Mouse (Mus musculus): ENCODE measurements around the gene Ccdc144b. TPM values are rescaled to one million over a fixed set of nuclear protein-coding genes. Genes with fewer than 3 reads are reported as not detected.

Gene Ccdc144b
- polyA plus RNA-seq, 1 experiment from 2014 or later = 0.26 TPM

- peak overlapping the region; percentile 86; the same call in 1 of the 2 replicates for H3K9ac ChIP-seq (ENCODE audit: low read length)
- no peak overlapping the region for H3K27ac ChIP-seq (replicated peaks in 1 of 2; ENCODE audit: control insufficient read depth in 1 of 2, insufficient read depth in 1 of 2, low read depth in 2 of 2, low read length in 2 of 2)
- no peaks in the 10 kb centered on the region for H3K9me3 ChIP-seq (ENCODE audit: control insufficient read depth, low read length)
- WGBS = 96% methylated on average over 2 of the region's 2 CpGs
- no peak for ATAC-seq (ENCODE audit: insufficient number of reproducible peaks, insufficient read depth, low FRiP score, low read depth)
- peaks cover 12% of the 10 kb centered on the region for H3K27me3 ChIP-seq (ENCODE audit: control insufficient read depth, insufficient read depth, low read length)
- H3K4me1 ChIP-seq (ENCODE audit: control insufficient read depth in 2 of 2, insufficient read depth in 2 of 2, low read length in 2 of 2) = peaks cover 2 to 8% of the 10 kb centered on the region in 2 experiments
- H3K4me3 ChIP-seq (ENCODE audit: control insufficient read depth in 1 of 2, insufficient read depth in 1 of 2, low read depth in 1 of 2, low read length in 2 of 2) = peak overlapping the region in 1 of 2 experiments; percentile 82; a peak in 2 of 4 replicates
- peaks cover 14% of the 10 kb centered on the region for H3K36me3 ChIP-seq (ENCODE audit: control insufficient read depth, insufficient read depth, low read length)
- peak overlapping the region; percentile 86 for H3K4me2 ChIP-seq (ENCODE audit: low read length)
Observed at GRCm38 (mm10) chr3:36065166-36065565, 11.8 kb upstream of the Ccdc144b start.

- Histone ChIP-seq H3K27me3 (ENCODE audit: control insufficient read depth, insufficient read depth, low read length) (peaks cover 12% of the 10 kb centered on the region), H3K4me3 (ENCODE audit: control insufficient read depth in 1 of 2, insufficient read depth in 1 of 2, low read depth in 1 of 2, low read length in 2 of 2) (no peak overlapping the region), H3K4me2 (ENCODE audit: low read length) (no peak overlapping the region), H3K4me1 (ENCODE audit: control insufficient read depth in 2 of 2, insufficient read depth in 2 of 2, low read length in 2 of 2) (peaks cover 2 to 8% of the 10 kb centered on the region in 2 experiments), H3K9me3 (ENCODE audit: control insufficient read depth, low read length) (no peaks in the 10 kb centered on the region), H3K27ac (replicated peaks in 1 of 2; ENCODE audit: control insufficient read depth in 1 of 2, insufficient read depth in 1 of 2, low read depth in 2 of 2, low read length in 2 of 2) (no peak overlapping the region), H3K36me3 (ENCODE audit: control insufficient read depth, insufficient read depth, low read length) (0 out of 2 replicates have a peak, but pooled peaks cover 11% of the 10 kb centered on the region), H3K9ac (ENCODE audit: low read length) (no peak overlapping the region)
- ATAC-seq (ENCODE audit: insufficient number of reproducible peaks, insufficient read depth, low FRiP score, low read depth) = no peak
- 94% methylated on average over 1 of the region's 1 CpGs for WGBS
Observed at GRCm38 (mm10) chr3:36064592-36065061, 11.3 kb upstream of the Ccdc144b start.

GRCm38 (mm10) chr3:36060096-36060850 is 6.9 kb upstream of the Ccdc144b start:
- no peak overlapping the region for H3K27ac ChIP-seq (replicated peaks in 1 of 2; ENCODE audit: control insufficient read depth in 1 of 2, insufficient read depth in 1 of 2, low read depth in 2 of 2, low read length in 2 of 2)
- peaks cover 12% of the 10 kb centered on the region for H3K27me3 ChIP-seq (ENCODE audit: control insufficient read depth, insufficient read depth, low read length)
- H3K4me2 ChIP-seq (ENCODE audit: low read length) = 0 out of 2 replicates have a peak overlapping the region, but pooled peaks have one; percentile 22
- no peaks in the 10 kb centered on the region for H3K9me3 ChIP-seq (ENCODE audit: control insufficient read depth, low read length)
- no peak for ATAC-seq (ENCODE audit: insufficient number of reproducible peaks, insufficient read depth, low FRiP score, low read depth)
- H3K9ac ChIP-seq (ENCODE audit: low read length) = no peak overlapping the region
- H3K4me1 ChIP-seq (ENCODE audit: control insufficient read depth in 2 of 2, insufficient read depth in 2 of 2, low read length in 2 of 2) = no peaks in the 10 kb centered on the region
- no peaks in the 10 kb centered on the region for H3K36me3 ChIP-seq (ENCODE audit: control insufficient read depth, insufficient read depth, low read length)
- no peak overlapping the region for H3K4me3 ChIP-seq (ENCODE audit: control insufficient read depth in 1 of 2, insufficient read depth in 1 of 2, low read depth in 1 of 2, low read length in 2 of 2)
- 30% methylated on average over 8 of the region's 8 CpGs for WGBS

- no peaks in the 10 kb centered on the region for H3K27me3 ChIP-seq (ENCODE audit: control insufficient read depth, insufficient read depth, low read length)
Observed at GRCm38 (mm10) chr3:36049106-36049505, 4.2 kb downstream of the Ccdc144b start.

GRCm38 (mm10) chr3:36045086-36045485 is 8.3 kb downstream of the Ccdc144b start:
- H3K4me1 ChIP-seq (ENCODE audit: control insufficient read depth in 2 of 2, insufficient read depth in 2 of 2, low read length in 2 of 2) = no peaks in the 10 kb centered on the region
- no peaks in the 10 kb centered on the region for H3K36me3 ChIP-seq (ENCODE audit: control insufficient read depth, insufficient read depth, low read length)
- H3K27ac ChIP-seq (replicated peaks in 1 of 2; ENCODE audit: control insufficient read depth in 1 of 2, insufficient read depth in 1 of 2, low read depth in 2 of 2, low read length in 2 of 2) = no peak overlapping the region
- 76% methylated on average over 4 of the region's 4 CpGs for WGBS
- no peak for ATAC-seq (ENCODE audit: insufficient number of reproducible peaks, insufficient read depth, low FRiP score, low read depth)
- no peak overlapping the region for H3K4me3 ChIP-seq (ENCODE audit: control insufficient read depth in 1 of 2, insufficient read depth in 1 of 2, low read depth in 1 of 2, low read length in 2 of 2)
- no peak overlapping the region for H3K9ac ChIP-seq (ENCODE audit: low read length)
- no peaks in the 10 kb centered on the region for H3K27me3 ChIP-seq (ENCODE audit: control insufficient read depth, insufficient read depth, low read length)
- no peak overlapping the region for H3K4me2 ChIP-seq (ENCODE audit: low read length)
- H3K9me3 ChIP-seq (ENCODE audit: control insufficient read depth, low read length) = no peaks in the 10 kb centered on the region

More at GRCm38 (mm10) chr3:36049106-36049505, 4.2 kb downstream of the Ccdc144b start:
- Histone ChIP-seq H3K9ac (ENCODE audit: low read length) (no peak overlapping the region), H3K4me3 (ENCODE audit: control insufficient read depth in 1 of 2, insufficient read depth in 1 of 2, low read depth in 1 of 2, low read length in 2 of 2) (no peak overlapping the region), H3K4me2 (ENCODE audit: low read length) (no peak overlapping the region), H3K36me3 (ENCODE audit: control insufficient read depth, insufficient read depth, low read length) (no peaks in the 10 kb centered on the region), H3K4me1 (ENCODE audit: control insufficient read depth in 2 of 2, insufficient read depth in 2 of 2, low read length in 2 of 2) (no peaks in the 10 kb centered on the region), H3K9me3 (ENCODE audit: control insufficient read depth, low read length) (no peaks in the 10 kb centered on the region), H3K27ac (replicated peaks in 1 of 2; ENCODE audit: control insufficient read depth in 1 of 2, insufficient read depth in 1 of 2, low read depth in 2 of 2, low read length in 2 of 2) (no peak overlapping the region)
- WGBS = 54% methylated on average over 1 of the region's 1 CpGs
- ATAC-seq (ENCODE audit: insufficient number of reproducible peaks, insufficient read depth, low FRiP score, low read depth) = no peak

GRCm38 (mm10) chr3:36044520-36044919 is 8.8 kb downstream of the Ccdc144b start:
- no peak overlapping the region for H3K4me2 ChIP-seq (ENCODE audit: low read length)
- no peak for ATAC-seq (ENCODE audit: insufficient number of reproducible peaks, insufficient read depth, low FRiP score, low read depth)
- no peaks in the 10 kb centered on the region for H3K4me1 ChIP-seq (ENCODE audit: control insufficient read depth in 2 of 2, insufficient read depth in 2 of 2, low read length in 2 of 2)
- no peaks in the 10 kb centered on the region for H3K9me3 ChIP-seq (ENCODE audit: control insufficient read depth, low read length)
- H3K27me3 ChIP-seq (ENCODE audit: control insufficient read depth, insufficient read depth, low read length) = no peaks in the 10 kb centered on the region
- no peaks in the 10 kb centered on the region for H3K36me3 ChIP-seq (ENCODE audit: control insufficient read depth, insufficient read depth, low read length)
- H3K9ac ChIP-seq (ENCODE audit: low read length) = no peak overlapping the region
- H3K27ac ChIP-seq (replicated peaks in 1 of 2; ENCODE audit: control insufficient read depth in 1 of 2, insufficient read depth in 1 of 2, low read depth in 2 of 2, low read length in 2 of 2) = no peak overlapping the region
- H3K4me3 ChIP-seq (ENCODE audit: control insufficient read depth in 1 of 2, insufficient read depth in 1 of 2, low read depth in 1 of 2, low read length in 2 of 2) = no peak overlapping the region

GRCm38 (mm10) chr3:36031740-36032510 is 21.4 kb downstream of the Ccdc144b start:
- Histone ChIP-seq H3K9ac (ENCODE audit: low read length) (no peak overlapping the region), H3K4me1 (ENCODE audit: control insufficient read depth in 2 of 2, insufficient read depth in 2 of 2, low read length in 2 of 2) (peaks cover 0 to 3% of the 10 kb centered on the region in 2 experiments; a peak in 2 of 4 replicates), H3K27me3 (ENCODE audit: control insufficient read depth, insufficient read depth, low read length) (no peaks in the 10 kb centered on the region), H3K4me3 (ENCODE audit: control insufficient read depth in 1 of 2, insufficient read depth in 1 of 2, low read depth in 1 of 2, low read length in 2 of 2) (no peak overlapping the region), H3K36me3 (ENCODE audit: control insufficient read depth, insufficient read depth, low read length) (no peaks in the 10 kb centered on the region), H3K27ac (replicated peaks in 1 of 2; ENCODE audit: control insufficient read depth in 1 of 2, insufficient read depth in 1 of 2, low read depth in 2 of 2, low read length in 2 of 2) (peak overlapping the region; percentile 72 to 81), H3K9me3 (ENCODE audit: control insufficient read depth, low read length) (no peaks in the 10 kb centered on the region), H3K4me2 (ENCODE audit: low read length) (peak overlapping the region; percentile 49)
- no peak for ATAC-seq (ENCODE audit: insufficient number of reproducible peaks, insufficient read depth, low FRiP score, low read depth)
- whole genome bisulfite sequencing = 11% methylated on average over 6 of the region's 6 CpGs

Data from heart, embryonic 14.5 days (tissue).